Mouse (Mus musculus) olfactory bulb, adult 2 months (tissue): ENCODE measurements at regions not wholly inside any gene's neighbourhood (a gene's known extent, or its start where the extent isn't known, plus 50 kb on each side); places are given as distances from the start of the nearest gene placed in this dataset.

Experiments used
- CTCF ChIP-seq: fragments of 200-500 bp; IDR thresholded peaks from 2 replicates; pipeline ENCODE4 v1.5.1; 2012; ENCODE audit warnings: low read depth, mild to moderate bottlenecking, low read length, moderate library complexity; ENCODE audit not compliant: insufficient read depth
- POLR2A ChIP-seq: fragments of 200-500 bp; IDR thresholded peaks from 2 replicates; pipeline ENCODE4 v1.6.1; 2012; ENCODE audit warnings: mild to moderate bottlenecking, low read depth, low read length, moderate library complexity; ENCODE audit not compliant: insufficient read depth

GRCm38 (mm10) chr10:96980494-96980831 lies 363.7 kb downstream of the Btg1 start:
- no peak for TF ChIP-seq CTCF
- no peak for TF ChIP-seq POLR2A
